Mouse (Mus musculus) heart, adult 2 months (tissue): Measurements from ENCODE around the gene Atp1b4.

Experiments
- CTCF ChIP-seq: fragments of 200-600 bp; IDR thresholded peaks from 2 replicates; pipeline ENCODE4 v1.8.1; 2022; ENCODE audit warnings: antibody characterized with exemption, mild to moderate bottlenecking, moderate library complexity
- POLR2A ChIP-seq: fragments of 200-500 bp; IDR thresholded peaks from 2 replicates; pipeline ENCODE4 v1.6.1; 2011; ENCODE audit warnings: mild to moderate bottlenecking, low read depth, low read length, control low read depth; ENCODE audit not compliant: insufficient read depth

DNA sequence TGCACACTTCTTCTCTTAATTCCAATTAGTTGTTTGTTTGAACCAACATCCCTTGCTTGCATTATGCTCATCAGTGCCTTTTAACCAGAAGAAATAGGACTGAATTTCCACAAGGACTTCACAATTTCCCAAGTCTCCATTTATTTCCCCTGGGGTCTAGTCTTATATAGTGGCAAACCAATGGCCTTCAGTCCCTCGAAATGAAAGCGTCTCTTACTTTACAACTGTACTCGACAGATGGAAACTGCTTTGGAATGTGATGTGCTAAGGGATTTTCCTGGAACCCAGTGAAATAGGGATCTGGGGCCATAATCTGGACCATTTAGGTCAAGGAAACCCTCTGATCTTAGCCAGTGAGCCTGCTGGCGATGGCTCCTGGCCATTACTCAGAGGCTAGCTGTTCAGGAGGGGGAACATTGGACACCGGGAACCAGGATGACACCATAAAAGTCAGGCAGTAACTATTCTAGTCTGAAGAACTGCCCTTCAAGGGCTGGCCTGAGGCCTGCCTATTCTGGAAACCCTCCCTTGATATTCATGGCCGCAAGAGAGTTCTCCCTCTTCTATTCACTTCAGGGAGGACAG lies 2.3 kb upstream of the Atp1b4 start:
- no peak for TF ChIP-seq CTCF
- TF ChIP-seq POLR2A: no peak
